Mouse (Mus musculus) Patski (cell line): ENCODE measurements around the gene Fam98c. TPM values are rescaled to one million over a fixed set of nuclear protein-coding genes. Genes with fewer than 3 reads are reported as not detected.
"Not testable (repeated sequence)": the region's sequence is repeated elsewhere in the genome, so short reads cannot be mapped to it uniquely, and the experiment has no call there.

Source experiments
- ATAC-seq: fragments of 100-300 bp; one replicate; pipeline ENCODE4 v1.8.0; 2021
- CTCF ChIA-PET: fragments of 350-600 bp; sonication (Branson Sonifier 250); formaldehyde crosslinking; loops from one replicate; lab custom pipeline; 2022; ENCODE audit warnings: inconsistent platforms; lab: Charles Lee
- POLR2A ChIA-PET: fragments of 350-600 bp; sonication (Branson Sonifier 250); formaldehyde crosslinking; loops from one replicate; lab custom pipeline; 2022; ENCODE audit warnings: antibody characterized with exemption, inconsistent platforms; lab: Charles Lee
- DNase-seq: peaks from one replicate; pipeline ENCODE4 v3.0.0-alpha.2; 2011; ENCODE audit warnings: low read depth, low spot score
- H3K27me3 ChIP-seq: fragments of 371-371 bp; one replicate; pipeline ENCODE4 v1.5.1; 2021
- CTCF ChIP-seq: fragments of 100-300 bp; IDR thresholded peaks from one replicate; pipeline ENCODE4 v1.5.1; 2021
- in situ Hi-C: fragments of 300-500 bp; cut with MboI; formaldehyde crosslinking; loops from 3 replicates; pipeline ENCODE4 v1.11.1; 2018; ENCODE audit warnings: low pct_unique_long_range_greater_than_20kb, mixed read lengths
- polyA plus RNA-seq: library from polyadenylated mRNA; unstranded; gene quantifications from one replicate; pipeline ENCODE4 v1.2.3, GENCODE M21; 2021

The Fam98c gene
- polyA plus RNA-seq, 1 experiment from 2014 or later = 18.8 TPM

GRCm38 (mm10) chr7:29162294-29162693 lies 6.3 kb upstream of the Fam98c start:
- TF ChIP-seq CTCF = no peak
- no peak for DNase-seq
- POLR2A ChIA-PET = no interaction called here
- H3K27me3 ChIP-seq = no peaks in the 10 kb centered on the region
- in situ Hi-C loops = no loop called here
- CTCF ChIA-PET = no interaction called here
- ATAC-seq = no peak

GRCm38 (mm10) chr7:29158264-29158663 lies 2.2 kb upstream of the Fam98c start:
- H3K27me3 ChIP-seq = no peaks in the 10 kb centered on the region
- ATAC-seq (no peak), DNase-seq (no peak)
- TF ChIP-seq CTCF = no peak
- in situ Hi-C loops = no loop called here
- ChIA-PET POLR2A (no interaction called here), CTCF (no interaction called here)

DNA sequence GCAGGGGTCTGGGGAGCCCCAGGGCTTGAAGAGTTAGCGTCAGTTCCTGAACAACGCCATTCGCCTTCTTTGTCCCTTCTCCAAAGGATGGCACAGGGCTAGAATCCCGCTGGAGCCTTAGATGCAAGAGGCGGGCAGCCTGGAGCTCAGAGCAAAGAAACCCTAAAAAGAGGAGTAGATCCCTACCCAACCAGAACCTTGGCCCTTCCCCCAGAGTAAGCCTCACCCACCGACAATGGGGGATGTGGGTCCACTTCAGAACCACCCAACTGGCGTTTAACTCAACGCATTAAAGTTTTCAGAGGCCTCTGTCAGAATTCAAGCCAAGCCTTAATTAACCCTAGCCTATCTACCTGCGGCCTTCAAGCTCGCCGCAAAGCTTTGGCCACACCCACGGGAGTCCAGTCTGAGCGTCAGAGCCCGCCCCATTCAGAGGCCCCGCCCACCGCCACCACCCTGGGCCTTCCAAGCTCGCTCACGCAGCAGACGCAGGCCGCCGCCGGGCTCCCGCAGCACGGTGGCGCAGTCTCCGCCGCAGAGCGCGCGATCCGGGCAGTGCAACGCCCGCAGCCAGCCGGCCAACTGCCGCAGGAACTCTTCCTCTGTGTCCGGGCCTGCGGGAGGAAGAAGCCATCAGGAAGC lies 717 bp downstream of the Fam98c start:
- peak; percentile 87 for ATAC-seq

GRCm38 (mm10) chr7:29154018-29154720 lies 1.9 kb downstream of the Fam98c start:
- in situ Hi-C loops = no loop called here
- ATAC-seq = no peak
- no peak for TF ChIP-seq CTCF
- DNase-seq = no peak
- no peaks in the 10 kb centered on the region for H3K27me3 ChIP-seq
- CTCF ChIA-PET = interaction anchor here (1.4 to 1.6 kb wide), 2 partner anchors 8 to 13 kb away, joined by 3 to 5 read pairs; no protein-coding TSS in a partner anchor
- POLR2A ChIA-PET = interaction anchor here (1.2 kb wide), 1 partner anchor 16 kb away, joined by 3 read pairs; no protein-coding TSS in a partner anchor

More for the DNA sequence above, 717 bp downstream of the Fam98c start:
- no peak for TF ChIP-seq CTCF
- POLR2A ChIA-PET = interaction anchor here (0.9 to 1.5 kb wide), 3 partner anchors 13 to 91 kb away, joined by 3 to 14 read pairs (median 3); no protein-coding TSS in a partner anchor
- in situ Hi-C loops = no loop called here
- CTCF ChIA-PET = interaction anchor here (0.6 to 1.6 kb wide), 7 partner anchors 8 to 147 kb away, joined by 3 to 6 read pairs (median 4); partner anchors contain the start of genes Ggn and Spred3
- no peaks in the 10 kb centered on the region for H3K27me3 ChIP-seq
- no peak for DNase-seq

- TF ChIP-seq CTCF = no peak
- DNase-seq (no peak), ATAC-seq (no peak)
- ChIA-PET POLR2A (no interaction called here), CTCF (interaction anchor here (0.9 kb wide), 1 partner anchor 149 kb away, joined by 3 read pairs; no protein-coding TSS in a partner anchor)
- H3K27me3 ChIP-seq = peaks cover 5% of the 10 kb centered on the region
- in situ Hi-C loops = no loop called here
Observed at GRCm38 (mm10) chr7:29151486-29151885, 4.5 kb downstream of the Fam98c start.

- TF ChIP-seq CTCF = no peak
- DNase-seq (no peak), ATAC-seq (no peak)
- in situ Hi-C loops = no loop called here
- ChIA-PET CTCF (no interaction called here), POLR2A (no interaction called here)
- H3K27me3 ChIP-seq = peaks cover 5% of the 10 kb centered on the region
Observed at GRCm38 (mm10) chr7:29148771-29149170, 7.3 kb downstream of the Fam98c start.

DNA sequence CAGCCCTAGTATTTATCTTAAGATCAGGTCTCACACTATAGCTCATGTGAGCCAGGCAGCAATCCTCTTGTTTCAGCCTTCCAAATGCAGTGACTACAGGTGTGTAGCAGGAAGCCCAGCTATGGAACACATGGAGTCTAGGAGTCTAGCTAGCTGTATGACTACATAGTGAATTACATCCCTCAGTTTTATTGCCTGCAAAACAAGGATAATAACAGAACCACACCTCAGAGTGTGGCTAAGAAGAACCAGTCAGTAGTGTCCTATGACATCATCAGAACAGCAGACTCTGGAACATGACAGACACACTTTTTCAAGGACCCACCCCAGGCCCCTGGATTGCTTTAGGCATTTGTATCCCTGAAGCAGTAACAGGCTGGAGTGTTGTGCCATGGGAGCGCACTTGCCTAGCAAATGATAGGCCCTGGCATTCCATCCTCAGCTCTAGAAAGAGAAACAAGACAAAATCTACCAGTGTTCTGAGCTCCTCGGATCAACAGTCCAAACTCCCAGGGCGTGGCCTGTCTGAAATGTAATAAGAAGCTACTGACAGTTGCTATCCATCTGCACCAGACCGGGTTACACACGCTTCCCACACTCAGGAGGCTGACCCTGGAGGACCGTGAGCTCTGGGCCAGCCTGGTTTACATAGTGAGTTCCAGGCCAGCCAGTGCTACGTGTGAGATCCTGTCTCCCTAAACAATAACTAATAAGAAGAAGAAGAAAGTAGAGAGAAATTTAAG lies 9.2 kb downstream of the Fam98c start:
- CTCF ChIA-PET = interaction anchor here (1.2 to 1.9 kb wide), 2 partner anchors 8 to 21 kb away, joined by 3 to 5 read pairs; partner anchors contain the start of gene Ryr1
- ATAC-seq (no peak), DNase-seq (no peak)
- no peak for TF ChIP-seq CTCF
- POLR2A ChIA-PET = no interaction called here
- in situ Hi-C loops = no loop called here
- peaks cover 5% of the 10 kb centered on the region for H3K27me3 ChIP-seq

DNA sequence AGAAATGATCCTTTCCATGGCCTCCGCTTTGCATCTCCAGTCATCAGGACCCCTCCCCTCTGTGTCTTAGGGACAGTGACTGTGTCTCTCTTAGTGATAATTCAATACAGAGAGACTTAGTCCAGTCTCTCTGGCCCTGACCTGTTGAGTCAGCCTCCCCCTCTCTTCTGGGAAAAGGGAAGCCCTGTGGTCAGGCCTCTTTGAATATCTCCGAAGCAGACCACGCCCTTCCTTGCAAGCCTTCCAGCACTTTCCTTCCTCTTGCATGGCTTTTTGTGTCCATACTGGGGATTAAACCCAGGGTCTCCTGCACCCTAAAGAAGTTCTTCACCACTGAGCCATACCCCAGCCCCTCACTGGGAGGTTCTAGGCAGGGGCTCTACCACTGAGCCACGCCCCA lies 12.0 kb downstream of the Fam98c start:
- ChIA-PET POLR2A (no interaction called here), CTCF (no interaction called here)
- in situ Hi-C loops = no loop called here
- TF ChIP-seq CTCF = no peak
- no peak for ATAC-seq
- no peak for DNase-seq
- peaks cover 5% of the 10 kb centered on the region for H3K27me3 ChIP-seq

DNA sequence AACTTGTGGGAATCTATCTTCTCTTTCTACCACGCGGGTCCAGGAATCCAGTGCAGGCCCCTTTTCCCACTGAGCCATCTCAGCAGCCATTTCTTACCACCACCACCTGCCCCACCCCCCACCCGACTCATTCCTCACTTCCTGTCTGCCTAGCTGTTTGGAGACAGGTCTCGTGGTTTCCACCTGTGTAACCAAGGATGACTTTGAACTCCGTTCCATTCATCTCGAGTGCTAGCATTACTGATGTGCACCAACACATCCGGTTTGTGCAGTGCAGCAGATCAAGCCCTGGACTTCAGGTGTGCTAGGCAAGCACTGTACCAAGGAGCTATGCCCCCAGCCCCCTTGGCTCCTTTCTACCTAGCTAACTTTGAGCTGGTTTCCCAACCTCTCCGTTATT lies 14.6 kb downstream of the Fam98c start:
- in situ Hi-C loops = no loop called here
- CTCF ChIA-PET = interaction anchor here (1.5 kb wide), 1 partner anchor 13 kb away, joined by 3 read pairs; no protein-coding TSS in a partner anchor
- POLR2A ChIA-PET = no interaction called here
- H3K27me3 ChIP-seq = peaks cover 10% of the 10 kb centered on the region
- TF ChIP-seq CTCF = no peak
- no peak for DNase-seq
- ATAC-seq = no peak

DNA sequence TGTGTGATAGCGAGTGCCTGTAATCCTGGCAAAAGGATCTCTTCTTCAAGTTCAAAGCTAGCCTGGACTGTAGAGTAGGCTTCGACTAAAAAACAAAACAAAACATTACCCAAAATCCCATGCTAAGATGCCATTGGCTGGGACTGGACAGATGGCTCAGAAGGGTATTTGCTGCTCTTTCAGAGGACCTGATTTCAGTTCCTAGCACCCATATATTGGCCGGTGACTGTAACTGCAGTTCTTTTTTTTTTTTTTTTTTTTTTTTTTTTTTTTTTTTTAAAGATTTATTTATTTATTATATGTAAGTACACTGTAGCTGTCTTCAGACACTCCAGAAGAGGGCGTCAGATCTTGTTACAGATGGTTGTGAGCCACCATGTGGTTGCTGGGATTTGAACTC lies 16.8 kb downstream of the Fam98c start:
- H3K27me3 ChIP-seq = peaks cover 23% of the 10 kb centered on the region
- CTCF ChIA-PET = interaction anchor here (0.8 kb wide), 1 partner anchor 8 kb away, joined by 3 read pairs; no protein-coding TSS in a partner anchor
- POLR2A ChIA-PET = interaction anchor here (1.2 kb wide), 1 partner anchor 16 kb away, joined by 3 read pairs; no protein-coding TSS in a partner anchor
- not testable (repeated sequence) for ATAC-seq, DNase-seq
- in situ Hi-C loops = loop anchor here (5.0 kb wide), 1 partner anchor 93 kb away; the partner anchor contains the start of gene Kcnk6
